Mouse (Mus musculus) gastrocnemius, adult 2 months (tissue): Measurements from ENCODE around the gene Ptpn14. TPM values are rescaled to one million over a fixed set of nuclear protein-coding genes. Genes with fewer than 3 reads are reported as not detected.
A peak's percentile ranks its signal among the peaks of the same experiment; 100 is the strongest.

Experiments used
- DNase-seq: peaks from one replicate; pipeline ENCODE4 v3.0.0; 2022
- H3K27ac ChIP-seq: fragments of 200-600 bp; 2 replicates; pipeline ENCODE4 v1.8.1; 2022; ENCODE audit warnings: mild to moderate bottlenecking
- H3K4me3 ChIP-seq: fragments of 200-600 bp; 2 replicates; pipeline ENCODE4 v1.8.1; 2022; ENCODE audit warnings: mild to moderate bottlenecking, moderate library complexity
- CTCF ChIP-seq: fragments of 200-600 bp; IDR thresholded peaks from 2 replicates; pipeline ENCODE4 v1.8.1; 2022; ENCODE audit warnings: antibody characterized with exemption, mild to moderate bottlenecking, moderate library complexity
- intact Hi-C: fragments of 180-260 bp; cut with DNase I; formaldehyde crosslinking; loops from one replicate; pipeline ENCODE4 v1.15.1; 2025
- total RNA-seq, 2 experiments: library from RNA; stranded (reverse); gene quantifications; 2 replicates each; pipeline ENCODE4 v1.2.3; 2021

The Ptpn14 gene
- total RNA-seq, 2 experiments from 2014 or later: 9.3 to 15.1 TPM

GRCm38 (mm10) chr1:189727346-189727883 is 653 bp upstream of the Ptpn14 start:
- intact Hi-C loops: loop anchor here (5.0 kb wide), 1 partner anchor 85 kb away; no protein-coding TSS in a partner anchor
- H3K27ac ChIP-seq: peak overlapping the region; percentile 94
- DNase-seq: peak; percentile 72
- H3K4me3 ChIP-seq: peak overlapping the region; percentile 95
- no peak for TF ChIP-seq CTCF

GRCm38 (mm10) chr1:189728784-189729115 is 682 bp downstream of the Ptpn14 start:
- Histone ChIP-seq H3K27ac (peak overlapping the region; percentile 94), H3K4me3 (peak overlapping the region; percentile 95)
- no peak for TF ChIP-seq CTCF
- DNase-seq: no peak
- intact Hi-C loops: loop anchor here (2.0 to 5.0 kb wide), 2 partner anchors 36 to 84 kb away; no protein-coding TSS in a partner anchor

GRCm38 (mm10) chr1:189729141-189729815 is 1.2 kb downstream of the Ptpn14 start:
- intact Hi-C loops: loop anchor here (2.0 to 5.0 kb wide), 2 partner anchors 36 to 83 kb away; no protein-coding TSS in a partner anchor
- peak overlapping the region; percentile 94 for H3K27ac ChIP-seq
- no peak for TF ChIP-seq CTCF
- no peak for DNase-seq
- H3K4me3 ChIP-seq: peak overlapping the region; percentile 95

DNA sequence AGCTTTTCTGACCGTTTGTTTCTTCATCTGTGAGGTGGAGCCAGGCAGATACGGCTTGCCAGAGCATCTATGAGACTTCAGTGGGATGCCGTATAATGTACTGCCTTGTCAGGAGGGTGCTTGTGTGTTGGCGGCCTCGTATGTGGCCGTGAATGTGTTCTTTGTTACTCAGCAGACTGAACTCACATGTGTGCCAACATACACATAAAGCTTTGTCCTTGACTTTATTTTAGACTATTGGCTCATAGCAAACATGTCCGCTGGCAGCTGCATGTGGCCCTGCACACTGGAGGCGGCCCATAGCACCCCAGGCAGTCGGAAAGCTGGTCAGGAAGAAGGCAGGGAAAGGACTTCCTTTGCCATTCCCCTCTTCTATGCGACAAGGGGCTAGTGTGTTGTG is 3.6 kb downstream of the Ptpn14 start:
- intact Hi-C loops: no loop called here
- no peak for TF ChIP-seq CTCF
- H3K27ac ChIP-seq: peak overlapping the region; percentile 56
- peak overlapping the region; percentile 15; the same call in 1 of the 2 replicates for H3K4me3 ChIP-seq
- DNase-seq: no peak

GRCm38 (mm10) chr1:189732156-189732555 is 4.1 kb downstream of the Ptpn14 start:
- H3K27ac ChIP-seq: peak overlapping the region; percentile 56
- H3K4me3 ChIP-seq: peak overlapping the region; percentile 15; the same call in 1 of the 2 replicates
- intact Hi-C loops: no loop called here
- TF ChIP-seq CTCF: no peak
- DNase-seq: no peak

DNA sequence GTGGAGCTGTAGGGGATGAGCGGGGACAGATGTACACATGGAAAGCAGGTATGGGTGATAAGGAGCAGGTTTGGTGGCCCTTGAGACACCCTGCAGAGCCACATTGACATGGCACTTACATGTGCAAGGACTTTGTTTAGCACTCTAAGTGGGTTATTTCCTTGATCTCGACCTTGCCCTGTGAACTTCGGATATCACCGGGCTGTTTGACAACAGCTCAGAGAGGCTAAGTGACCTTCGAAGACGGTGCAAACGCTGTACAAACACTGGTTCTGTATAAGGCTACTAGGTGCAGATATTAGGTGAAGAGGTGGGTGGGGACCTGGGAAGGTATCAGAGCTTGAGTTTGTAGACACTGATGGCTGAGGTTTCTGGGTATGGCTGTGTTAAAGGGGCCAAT is 12.0 kb downstream of the Ptpn14 start:
- no peak overlapping the region for H3K4me3 ChIP-seq
- H3K27ac ChIP-seq: no peak overlapping the region
- TF ChIP-seq CTCF: no peak
- intact Hi-C loops: no loop called here
- peak; percentile 7 for DNase-seq

DNA sequence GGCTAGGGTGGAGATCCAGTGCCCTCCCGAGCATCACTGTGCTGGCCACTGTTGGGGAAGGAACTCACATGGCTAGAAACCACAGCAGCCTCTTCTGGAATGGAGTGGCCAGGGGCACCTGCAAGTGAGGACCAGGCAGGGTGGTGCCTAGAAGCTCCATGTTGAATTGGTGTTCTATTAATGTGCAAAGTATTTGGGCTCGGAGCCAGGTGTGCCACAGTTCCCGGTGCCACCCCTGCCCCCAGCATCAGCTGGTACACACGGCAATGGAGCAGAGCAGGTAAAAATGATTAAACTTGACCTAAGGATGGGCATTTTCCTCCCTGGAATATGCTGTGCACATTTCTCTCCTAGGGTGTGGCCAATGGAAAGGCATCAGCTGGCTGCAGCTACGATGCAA is 14.0 kb downstream of the Ptpn14 start:
- Histone ChIP-seq H3K27ac (no peak overlapping the region), H3K4me3 (no peak overlapping the region)
- DNase-seq: peak; percentile 20
- intact Hi-C loops: no loop called here
- no peak for TF ChIP-seq CTCF

- intact Hi-C loops: no loop called here
- H3K27ac ChIP-seq: no peak overlapping the region; the same call in 1 of the 2 replicates
- DNase-seq: no peak
- H3K4me3 ChIP-seq: no peak overlapping the region
- TF ChIP-seq CTCF: no peak
These were observed 15.1 kb downstream of the Ptpn14 start for GRCm38 (mm10) chr1:189743136-189743535.

DNA sequence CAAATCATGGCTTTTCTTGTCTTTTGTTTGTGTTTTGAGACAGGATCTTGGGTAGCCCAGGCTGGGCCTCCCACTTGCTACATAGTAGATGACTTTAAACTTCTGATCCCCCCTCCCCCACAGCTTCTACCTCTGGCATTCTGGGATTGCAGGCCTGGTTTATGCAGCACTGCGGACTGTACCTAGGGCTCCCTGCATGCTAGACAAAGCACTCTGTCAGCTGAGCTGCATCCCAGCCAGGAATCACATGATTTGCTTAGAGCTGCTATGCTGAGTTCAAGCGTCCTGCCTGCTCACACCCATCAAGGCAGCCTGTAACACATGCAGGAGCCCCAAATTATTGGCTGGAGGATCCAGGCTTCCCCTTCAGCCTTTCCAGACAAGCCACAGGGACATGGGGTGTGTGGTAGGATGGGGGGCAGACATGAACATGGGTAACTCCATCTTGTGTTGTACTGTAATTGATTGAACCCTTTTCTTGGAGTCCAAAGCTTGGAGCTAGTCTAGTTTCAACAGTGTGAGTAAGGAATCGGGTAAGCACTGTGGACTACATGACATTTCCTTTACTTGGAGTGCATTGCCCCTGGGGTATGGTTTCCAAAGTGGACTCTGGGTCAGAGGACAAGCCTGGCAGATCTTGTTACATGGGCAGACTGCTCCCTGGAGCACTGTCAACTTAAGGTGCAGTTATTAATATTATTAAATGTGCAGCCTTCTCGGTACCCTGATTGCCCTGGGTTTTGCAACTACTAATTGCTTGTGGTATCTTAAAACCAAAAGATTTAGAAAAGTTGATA is 17.0 kb downstream of the Ptpn14 start:
- intact Hi-C loops: loop anchor here (5.0 kb wide), 1 partner anchor 67 kb away; no protein-coding TSS in a partner anchor
- peak; percentile 69 for DNase-seq
- H3K27ac ChIP-seq: peak overlapping the region; percentile 89
- peak overlapping the region; percentile 40 for H3K4me3 ChIP-seq
- no peak for TF ChIP-seq CTCF

DNA sequence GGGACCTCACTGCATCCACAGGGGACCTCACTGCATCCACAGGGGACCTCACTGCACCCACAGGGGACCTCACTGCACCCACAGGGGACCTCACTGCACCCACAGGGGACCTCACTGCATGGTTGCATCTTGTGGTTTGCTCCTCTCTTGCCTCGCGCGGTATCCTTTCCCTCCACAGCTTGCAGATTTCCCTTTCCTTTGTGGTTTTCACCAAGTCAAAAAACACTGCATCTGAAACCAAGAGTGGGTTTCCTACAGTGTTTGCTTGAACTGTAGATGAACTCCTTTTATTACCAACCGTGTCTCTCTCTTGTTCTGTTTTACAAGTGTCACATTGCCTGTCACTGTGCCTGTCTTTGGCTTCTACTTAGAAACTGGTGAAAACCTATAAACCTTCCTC is 18.5 kb downstream of the Ptpn14 start:
- no peak for TF ChIP-seq CTCF
- Histone ChIP-seq H3K27ac (peak overlapping the region; percentile 74; the same call in 1 of the 2 replicates), H3K4me3 (no peak overlapping the region)
- intact Hi-C loops: loop anchor here (5.0 kb wide), 1 partner anchor 66 kb away; no protein-coding TSS in a partner anchor
- DNase-seq: no peak

DNA sequence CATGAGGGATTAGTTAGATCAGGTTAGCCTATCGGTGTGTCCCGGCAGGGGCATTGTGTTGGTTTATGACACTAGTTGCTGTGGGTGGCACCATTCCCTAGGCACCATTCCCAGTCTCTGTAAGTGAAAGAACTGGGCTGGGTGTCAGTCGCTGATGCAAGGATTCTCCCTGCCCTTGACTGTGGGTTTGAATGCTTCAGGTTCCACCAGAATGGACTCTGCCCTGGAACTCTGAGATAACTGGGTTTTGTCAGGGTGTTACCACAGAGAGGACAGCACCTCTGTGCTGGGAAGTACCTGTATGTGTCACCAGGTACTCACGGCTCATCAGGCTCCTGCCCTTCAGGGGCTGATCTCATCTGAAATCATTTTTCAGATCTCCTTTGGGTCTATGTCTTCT is 21.7 kb downstream of the Ptpn14 start:
- Histone ChIP-seq H3K4me3 (no peak overlapping the region), H3K27ac (no peak overlapping the region)
- peak; percentile 13 for DNase-seq
- TF ChIP-seq CTCF: no peak
- intact Hi-C loops: loop anchor here (5.0 kb wide), 1 partner anchor 63 kb away; no protein-coding TSS in a partner anchor

- no peak for TF ChIP-seq CTCF
- Histone ChIP-seq H3K27ac (no peak overlapping the region), H3K4me3 (no peak overlapping the region)
- no peak for DNase-seq
- intact Hi-C loops: no loop called here
These were observed 22.2 kb downstream of the Ptpn14 start for GRCm38 (mm10) chr1:189750233-189750632.

DNA sequence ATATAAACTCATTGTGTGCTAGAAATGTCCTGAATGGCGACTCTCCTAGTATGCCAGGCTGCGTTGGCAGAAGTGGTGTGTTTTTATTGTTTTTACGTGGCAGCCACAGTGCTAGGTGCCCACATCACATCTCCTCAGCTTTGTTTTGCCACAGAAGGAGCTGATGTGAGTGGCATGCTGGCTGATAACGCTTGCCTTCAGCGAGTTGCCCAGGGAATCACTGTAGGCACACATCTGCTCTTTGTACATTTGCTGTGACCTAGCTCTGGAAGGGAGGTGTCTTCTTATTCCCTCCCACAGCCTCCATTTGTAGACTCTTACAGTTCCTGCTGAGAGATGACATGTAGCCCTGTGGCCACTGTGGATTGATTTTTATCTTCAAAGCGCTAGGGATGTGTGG is 24.2 kb downstream of the Ptpn14 start:
- TF ChIP-seq CTCF: no peak
- Histone ChIP-seq H3K4me3 (no peak overlapping the region), H3K27ac (no peak overlapping the region)
- intact Hi-C loops: no loop called here
- DNase-seq: peak; percentile 2
